Mouse (Mus musculus) forebrain, embryonic 10.5 days (tissue): ENCODE measurements at regions not wholly inside any gene's neighbourhood (a gene's known extent, or its start where the extent isn't known, plus 50 kb on each side); places are given as distances from the start of the nearest gene placed in this dataset.
"Not testable (repeated sequence)": the region's sequence is repeated elsewhere in the genome, so short reads cannot be mapped to it uniquely, and the experiment has no call there.

Experiments
- DNase-seq: peaks from one replicate; pipeline ENCODE4 v3.0.0-alpha.2; 2017; ENCODE audit warnings: low spot score; ENCODE audit errors: extremely low spot score
- H3K27ac ChIP-seq: fragments of 300-500 bp; sonication (generic); 2 replicates; pipeline ENCODE4 v1.5.1; 2016; ENCODE audit warnings: mild to moderate bottlenecking
- H3K27me3 ChIP-seq: fragments of 300-500 bp; sonication (generic); 2 replicates; pipeline ENCODE4 v1.6.1; 2016; ENCODE audit warnings: mild to moderate bottlenecking; ENCODE audit not compliant: poor library complexity, severe bottlenecking
- H3K36me3 ChIP-seq: fragments of 300-500 bp; sonication (generic); replicated peaks from 2 replicates; pipeline ENCODE4 v1.6.1; 2016; ENCODE audit warnings: mild to moderate bottlenecking, moderate library complexity
- H3K4me1 ChIP-seq: fragments of 300-500 bp; sonication (generic); 2 replicates; pipeline ENCODE4 v1.6.1; 2016
- H3K4me3 ChIP-seq: fragments of 300-500 bp; sonication (generic); 2 replicates; pipeline ENCODE4 v1.5.1; 2016; ENCODE audit warnings: mild to moderate bottlenecking, moderate library complexity
- H3K9me3 ChIP-seq: fragments of 300-500 bp; sonication (generic); 2 replicates; pipeline ENCODE4 v1.6.1; 2016; ENCODE audit warnings: mild to moderate bottlenecking, moderate library complexity
- WGBS: fragments of 180-500 bp; shearing (Covaris S2); methylation state at CpG from one replicate; pipeline ENCODE4 v1.1.7; 2016; 5-methylcytosine and 5-hydroxymethylcytosine counted together

DNA sequence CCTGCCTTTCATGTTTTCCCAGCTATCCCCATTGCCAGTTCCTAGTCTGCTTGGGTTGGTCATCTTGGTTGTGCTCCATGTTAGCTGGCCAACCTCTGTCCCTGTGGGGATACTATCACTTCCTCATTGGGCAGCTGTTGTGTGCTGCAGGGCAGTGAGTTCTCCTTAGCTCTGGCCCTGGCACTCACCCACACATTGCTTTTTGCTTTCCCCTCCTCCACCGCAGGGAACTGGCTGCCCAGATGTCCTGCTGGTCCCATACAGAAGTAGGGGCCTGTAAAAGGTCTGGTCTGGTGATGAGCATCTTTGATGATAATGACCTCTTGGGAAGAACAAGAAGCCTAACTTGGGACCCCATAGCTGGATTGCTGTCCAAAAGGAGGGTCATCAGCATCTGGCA lies 308.2 kb upstream of the Gm21863 start:
- H3K36me3 ChIP-seq, H3K27me3 ChIP-seq, DNase-seq, H3K4me1 ChIP-seq, H3K27ac ChIP-seq, H3K4me3 ChIP-seq: not testable (repeated sequence)
- H3K9me3 ChIP-seq, result peaks cover 77% of the 10 kb centered on the region
- 87% methylated on average over 1 of the region's 1 CpGs for WGBS

- H3K27me3 ChIP-seq, H3K36me3 ChIP-seq, H3K27ac ChIP-seq, H3K4me3 ChIP-seq, H3K4me1 ChIP-seq, DNase-seq: not testable (repeated sequence)
- H3K9me3 ChIP-seq, result peaks cover 66% of the 10 kb centered on the region
- 93% methylated on average over 5 of the region's 5 CpGs for WGBS
These were observed 285.8 kb upstream of the Gm21863 start for GRCm38 (mm10) chr12:19668541-19668940.

DNA sequence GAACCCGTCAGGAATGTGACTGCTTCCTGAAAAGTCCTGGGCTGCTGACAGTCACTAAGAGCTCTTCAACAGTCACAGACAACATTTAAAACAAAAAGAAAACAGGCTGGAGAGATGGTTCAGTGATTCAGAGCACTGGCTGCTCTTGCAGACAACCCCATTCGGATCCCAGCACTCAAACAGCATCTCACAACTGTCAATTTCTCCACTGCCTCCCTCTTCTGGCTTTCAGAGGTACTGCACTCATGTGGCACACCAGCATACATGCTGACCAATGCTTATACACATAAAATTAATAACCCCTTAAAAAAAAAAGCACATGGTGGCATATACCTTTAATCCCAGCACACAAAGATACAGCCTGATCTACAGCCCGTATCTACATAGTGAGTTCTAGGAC lies 283.7 kb upstream of the Gm21863 start:
- H3K27me3 ChIP-seq, H3K4me3 ChIP-seq, DNase-seq, H3K4me1 ChIP-seq, H3K36me3 ChIP-seq, H3K27ac ChIP-seq: not testable (repeated sequence)
- 96% methylated on average over 3 of the region's 3 CpGs for WGBS
- peaks cover 82% of the 10 kb centered on the region for H3K9me3 ChIP-seq
